Mouse (Mus musculus): Measurements from ENCODE around the gene Cbfa2t2. TPM values are rescaled to one million over a fixed set of nuclear protein-coding genes. Genes with fewer than 3 reads are reported as not detected.

Gene Cbfa2t2
- polyA plus RNA-seq, 1 experiment: 12.7 TPM

GRCm38 (mm10) chr2:154551927-154552326 is 115.6 kb downstream of the Cbfa2t2 start:
- 49% methylated on average over 21 of the region's 21 CpGs for WGBS
- TF ChIP-seq CTCF (IDR thresholded peaks at IDR 0.05; ENCODE audit: insufficient read depth, low read length) (no peak), POLR2A (IDR thresholded peaks at IDR 0.05; ENCODE audit: borderline replicate concordance, extremely low read depth, low read depth, low read length) (no peak)
- DNase-seq: no peak

GRCm38 (mm10) chr2:154552424-154552907 is 116.2 kb downstream of the Cbfa2t2 start:
- peak; percentile 66 for DNase-seq
- TF ChIP-seq POLR2A (IDR thresholded peaks at IDR 0.05; ENCODE audit: borderline replicate concordance, extremely low read depth, low read depth, low read length) (no peak), CTCF (IDR thresholded peaks at IDR 0.05; ENCODE audit: insufficient read depth, low read length) (peak; percentile 57)
- WGBS: 15% methylated on average over 27 of the region's 27 CpGs
- Histone ChIP-seq H3K4me3 (replicated peaks; ENCODE audit: extremely low read depth, low read depth, low read length) (peak overlapping the region; percentile 54), H3K4me1 (ENCODE audit: control insufficient read depth, insufficient read depth, low read length) (peaks cover 10% of the 10 kb centered on the region)

More at GRCm38 (mm10) chr2:154551927-154552326, 115.6 kb downstream of the Cbfa2t2 start:
- no peak overlapping the region for H3K4me3 ChIP-seq (replicated peaks; ENCODE audit: extremely low read depth, low read depth, low read length)
- peaks cover 10% of the 10 kb centered on the region for H3K4me1 ChIP-seq (ENCODE audit: control insufficient read depth, insufficient read depth, low read length)

GRCm38 (mm10) chr2:154555235-154555634 is 119.0 kb downstream of the Cbfa2t2 start:
- TF ChIP-seq CTCF (IDR thresholded peaks at IDR 0.05; ENCODE audit: insufficient read depth, low read length) (no peak), POLR2A (IDR thresholded peaks at IDR 0.05; ENCODE audit: borderline replicate concordance, extremely low read depth, low read depth, low read length) (no peak)
- DNase-seq: no peak
- H3K4me3 ChIP-seq (replicated peaks; ENCODE audit: extremely low read depth, low read depth, low read length): no peak overlapping the region
- peaks cover 10% of the 10 kb centered on the region; the same call in 1 of the 2 replicates for H3K4me1 ChIP-seq (ENCODE audit: control insufficient read depth, insufficient read depth, low read length)
- WGBS: 78% methylated on average over 6 of the region's 6 CpGs

DNA sequence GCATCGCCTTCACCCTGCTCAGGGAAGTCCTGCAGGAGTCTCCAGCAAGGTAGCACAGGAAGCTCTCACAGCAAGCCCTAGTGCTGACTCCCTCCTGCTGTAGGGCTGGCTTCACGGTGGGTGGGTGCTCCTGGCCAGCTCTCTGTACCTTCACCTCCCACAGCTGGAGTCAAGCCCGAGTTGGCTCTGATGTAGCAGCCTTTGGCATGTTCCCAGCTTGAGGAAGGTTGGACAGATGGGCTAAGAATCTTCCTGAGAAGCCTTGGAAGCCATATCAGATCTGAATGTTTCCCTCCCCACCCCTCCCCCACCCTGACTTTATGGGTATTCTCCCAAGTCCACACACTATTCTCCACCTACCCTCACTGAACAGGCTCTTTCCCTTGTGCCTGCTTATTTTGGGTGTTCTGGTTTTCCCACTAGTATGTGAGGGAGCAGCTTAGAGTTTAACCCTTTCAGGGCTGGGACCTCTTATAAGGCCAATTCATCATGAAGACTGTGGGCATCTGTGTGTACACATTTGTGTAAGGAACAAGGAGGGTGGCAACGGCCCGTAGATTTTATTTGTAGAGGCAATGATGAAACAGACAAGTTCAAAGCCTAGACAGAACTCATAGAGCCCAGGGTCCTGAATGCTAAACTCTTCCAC is 121.0 kb downstream of the Cbfa2t2 start:
- WGBS: 42% methylated on average over 5 of the region's 5 CpGs
- no peak for TF ChIP-seq CTCF (IDR thresholded peaks at IDR 0.05; ENCODE audit: insufficient read depth, low read length)
- no peak for TF ChIP-seq POLR2A (IDR thresholded peaks at IDR 0.05; ENCODE audit: borderline replicate concordance, extremely low read depth, low read depth, low read length)
- 0 out of 2 replicates have a peak, but pooled peaks cover 6% of the 10 kb centered on the region for H3K4me1 ChIP-seq (ENCODE audit: control insufficient read depth, insufficient read depth, low read length)
- H3K4me3 ChIP-seq (replicated peaks; ENCODE audit: extremely low read depth, low read depth, low read length): no peak overlapping the region
- no peak for DNase-seq

DNA sequence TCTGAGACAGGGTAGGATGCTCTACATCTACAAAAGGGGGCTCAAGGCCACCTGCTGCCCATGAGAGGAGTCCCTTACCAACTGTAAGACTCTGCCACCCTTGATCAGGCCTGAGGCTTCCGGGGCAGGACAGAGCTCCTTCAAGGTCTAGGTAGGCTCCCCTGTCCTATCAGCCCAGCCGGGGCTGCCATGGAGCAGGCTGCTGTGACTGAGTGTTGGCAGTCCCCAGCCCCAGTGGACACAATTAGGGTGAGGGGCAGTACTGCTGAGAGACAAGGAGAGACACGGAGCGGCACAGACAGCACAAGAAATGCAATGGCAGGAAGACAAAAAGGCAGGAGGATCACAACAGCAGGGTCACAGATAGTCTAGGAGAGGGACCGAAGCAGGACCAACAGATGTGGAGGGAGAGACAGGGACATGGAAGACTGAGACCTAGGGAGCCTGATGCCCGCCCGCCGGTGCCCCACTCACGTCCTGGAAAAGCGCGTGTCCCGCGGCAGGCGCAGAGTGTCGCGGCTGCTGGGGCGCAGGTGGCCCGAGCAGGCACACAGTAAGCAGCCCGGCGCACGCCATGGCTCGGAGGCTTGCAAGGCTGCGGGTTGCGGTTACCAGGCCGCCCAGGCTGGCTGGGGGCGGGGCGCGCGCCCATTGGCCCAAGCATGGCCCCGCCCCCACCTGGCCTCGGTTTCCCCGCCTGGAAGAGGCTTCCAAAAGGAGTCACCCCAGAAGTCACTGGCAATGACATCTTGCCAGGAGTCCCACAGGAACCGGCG is 122.2 kb downstream of the Cbfa2t2 start, which contains the start of gene Necab3:
Gene Necab3, minus strand, starts transcription at position 627 of the 776 bp plus-strand sequence.
- Histone ChIP-seq H3K4me1 (ENCODE audit: control insufficient read depth, insufficient read depth, low read length) (0 out of 2 replicates have a peak, but pooled peaks cover 3% of the 10 kb centered on the region), H3K4me3 (replicated peaks; ENCODE audit: extremely low read depth, low read depth, low read length) (peak within 1 kb of the TSS; percentile 3)
- WGBS: 14% methylated on average over 34 of the region's 34 CpGs
- TF ChIP-seq CTCF (IDR thresholded peaks at IDR 0.05; ENCODE audit: insufficient read depth, low read length) (no peak), POLR2A (IDR thresholded peaks at IDR 0.05; ENCODE audit: borderline replicate concordance, extremely low read depth, low read depth, low read length) (no peak)
- no peak for DNase-seq

DNA sequence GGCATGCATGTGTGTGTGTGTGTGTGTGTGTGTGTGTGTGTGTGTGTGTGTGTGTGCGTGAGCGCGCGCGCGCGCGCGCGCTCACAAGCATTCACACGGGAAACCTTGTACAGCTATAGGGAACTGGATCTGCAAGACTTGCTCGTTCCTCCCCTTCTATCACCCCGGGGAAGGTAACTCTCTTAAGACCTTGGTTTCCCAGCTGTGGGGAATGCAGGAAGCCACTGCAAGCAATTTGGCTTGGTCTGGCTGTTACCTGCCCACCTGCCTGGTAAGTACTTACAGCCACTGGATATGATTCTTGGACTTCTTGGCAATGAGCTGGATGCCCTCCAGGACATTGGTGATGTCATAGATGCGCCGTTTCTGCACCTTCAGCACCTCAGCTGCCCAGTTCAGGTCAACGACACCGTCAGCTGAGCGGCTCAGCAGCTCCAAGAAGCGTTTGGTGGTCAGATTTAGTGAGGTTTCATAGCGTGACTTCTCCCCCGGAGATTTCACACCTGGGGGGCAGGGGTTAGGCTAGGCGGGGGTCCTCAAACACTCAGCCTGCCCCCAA is 127.4 kb downstream of the Cbfa2t2 start:
- WGBS: 88% methylated on average over 22 of the region's 22 CpGs
- TF ChIP-seq CTCF (IDR thresholded peaks at IDR 0.05; ENCODE audit: insufficient read depth, low read length) (no peak), POLR2A (IDR thresholded peaks at IDR 0.05; ENCODE audit: borderline replicate concordance, extremely low read depth, low read depth, low read length) (no peak)

DNA sequence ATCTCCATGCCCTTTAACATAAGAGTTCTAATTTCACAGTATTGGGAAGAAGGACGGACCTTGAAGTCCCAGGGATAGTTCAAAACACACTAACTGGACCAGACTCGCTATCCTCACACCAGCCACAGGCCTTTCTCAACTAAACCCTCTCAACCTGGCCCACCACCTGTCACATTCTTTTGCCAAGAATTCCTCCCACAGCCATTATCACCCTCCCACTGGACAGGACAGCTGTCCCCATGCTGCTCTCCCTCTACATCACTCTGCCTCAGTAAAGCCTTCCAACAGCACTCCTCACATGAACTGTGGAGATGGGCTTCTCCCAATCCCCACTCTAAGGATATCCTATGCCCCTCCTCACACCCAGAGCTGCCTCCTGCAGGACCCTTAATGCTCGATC is 129.3 kb downstream of the Cbfa2t2 start:
- TF ChIP-seq POLR2A (IDR thresholded peaks at IDR 0.05; ENCODE audit: borderline replicate concordance, extremely low read depth, low read depth, low read length): no peak
- TF ChIP-seq CTCF (IDR thresholded peaks at IDR 0.05; ENCODE audit: insufficient read depth, low read length): no peak
- H3K4me3 ChIP-seq (replicated peaks; ENCODE audit: extremely low read depth, low read depth, low read length): no peak overlapping the region
- 89% methylated on average over 3 of the region's 3 CpGs for WGBS
- no peak for DNase-seq
- no peaks in the 10 kb centered on the region for H3K4me1 ChIP-seq (ENCODE audit: control insufficient read depth, insufficient read depth, low read length)

More for the DNA sequence above, 127.4 kb downstream of the Cbfa2t2 start:
- H3K4me3 ChIP-seq (replicated peaks; ENCODE audit: extremely low read depth, low read depth, low read length): no peak overlapping the region
- DNase-seq: no peak
- no peaks in the 10 kb centered on the region for H3K4me1 ChIP-seq (ENCODE audit: control insufficient read depth, insufficient read depth, low read length)

GRCm38 (mm10) chr2:154566641-154567040 is 130.4 kb downstream of the Cbfa2t2 start:
- WGBS: 61% methylated on average over 8 of the region's 8 CpGs
- no peak overlapping the region for H3K4me3 ChIP-seq (replicated peaks; ENCODE audit: extremely low read depth, low read depth, low read length)
- no peaks in the 10 kb centered on the region for H3K4me1 ChIP-seq (ENCODE audit: control insufficient read depth, insufficient read depth, low read length)
- TF ChIP-seq CTCF (IDR thresholded peaks at IDR 0.05; ENCODE audit: insufficient read depth, low read length) (no peak), POLR2A (IDR thresholded peaks at IDR 0.05; ENCODE audit: borderline replicate concordance, extremely low read depth, low read depth, low read length) (no peak)
- no peak for DNase-seq

DNA sequence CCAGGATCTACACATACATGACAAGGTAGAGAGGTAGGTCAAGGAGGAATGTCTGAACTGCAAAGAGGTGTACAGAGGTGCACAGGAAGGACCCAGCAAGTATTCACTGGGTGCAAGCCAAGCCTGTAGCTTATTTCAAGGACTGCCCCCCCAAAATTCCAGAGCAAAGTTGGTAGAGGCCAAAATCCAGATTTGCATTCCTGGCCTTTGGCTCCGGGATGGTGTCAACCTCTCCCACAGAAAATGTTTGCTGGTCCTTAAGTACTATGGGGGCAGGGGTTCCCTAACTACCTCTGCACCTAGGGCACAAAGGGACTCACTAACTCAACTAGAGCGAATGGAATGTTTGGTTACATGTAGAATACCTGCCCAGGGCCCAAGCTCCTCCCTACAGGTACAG is 131.5 kb downstream of the Cbfa2t2 start:
- H3K4me1 ChIP-seq (ENCODE audit: control insufficient read depth, insufficient read depth, low read length): no peaks in the 10 kb centered on the region
- WGBS: 63% methylated on average over 2 of the region's 2 CpGs
- H3K4me3 ChIP-seq (replicated peaks; ENCODE audit: extremely low read depth, low read depth, low read length): no peak overlapping the region
- TF ChIP-seq CTCF (IDR thresholded peaks at IDR 0.05; ENCODE audit: insufficient read depth, low read length) (no peak), POLR2A (IDR thresholded peaks at IDR 0.05; ENCODE audit: borderline replicate concordance, extremely low read depth, low read depth, low read length) (no peak)
- DNase-seq: peak; percentile 30

All from lung, adult 2 months (tissue).